Mouse (Mus musculus) MEL (cell line): Measurements from ENCODE around the gene Snx32. TPM values are rescaled to one million over a fixed set of nuclear protein-coding genes. Genes with fewer than 3 reads are reported as not detected.

ENCODE experiments used
- DNase-seq: peaks from one replicate; pipeline ENCODE4 v3.0.0; 2011; ENCODE audit warnings: low read depth, low spot score
- H3K27ac ChIP-seq: 2 replicates; pipeline ENCODE4 v1.5.1; 2012; ENCODE audit warnings: low read depth, mild to moderate bottlenecking, control low read depth, low read length, moderate library complexity; ENCODE audit not compliant: control insufficient read depth
- H3K27me3 ChIP-seq, 2 experiments: fragments of 150-350 bp in 1 of 2; sonication (generic) in 1 of 2; 2 replicates each; pipeline ENCODE4 v1.6.1; 2012; ENCODE audit warnings: low read length in 2 of 2, mild to moderate bottlenecking in 2 of 2, improper control_type of control experiment in 1 of 2, moderate library complexity in 1 of 2; ENCODE audit not compliant: insufficient read depth in 2 of 2, control insufficient read depth in 1 of 2
- H3K36me3 ChIP-seq, 2 experiments: 2 replicates each; pipeline ENCODE4 v1.6.1; 2012 to 2014; ENCODE audit warnings: low read length in 2 of 2, improper control_type of control experiment in 1 of 2, inconsistent platforms in 1 of 2, mild to moderate bottlenecking in 1 of 2; ENCODE audit not compliant: insufficient read depth in 2 of 2, control insufficient read depth in 1 of 2
- H3K4me1 ChIP-seq, 2 experiments: fragments of 150-350 bp in 1 of 2; sonication (generic) in 1 of 2; 2 replicates each; pipeline ENCODE4 v1.6.1; 2012; ENCODE audit warnings: low read length in 2 of 2, improper control_type of control experiment in 1 of 2, mild to moderate bottlenecking in 1 of 2; ENCODE audit not compliant: insufficient read depth in 2 of 2, control insufficient read depth in 1 of 2
- H3K4me3 ChIP-seq, 2 experiments: fragments of 150-350 bp in 1 of 2; sonication (generic) in 1 of 2; 2 replicates each; pipeline ENCODE4 v1.5.1; 2012; ENCODE audit warnings: low read depth in 2 of 2, low read length in 2 of 2, mild to moderate bottlenecking in 2 of 2, moderate library complexity in 2 of 2, control low read depth in 1 of 2, improper control_type of control experiment in 1 of 2; ENCODE audit not compliant: control insufficient read depth in 1 of 2, insufficient read depth in 1 of 2
- H3K79me2 ChIP-seq: 2 replicates; pipeline ENCODE4 v1.6.1; 2012; ENCODE audit warnings: mild to moderate bottlenecking, low read length, moderate library complexity; ENCODE audit not compliant: control insufficient read depth, poor library complexity, insufficient read depth
- H3K9ac ChIP-seq: 2 replicates; pipeline ENCODE4 v1.6.1; 2012; ENCODE audit warnings: low read depth, mild to moderate bottlenecking, control low read depth, low read length, moderate library complexity; ENCODE audit not compliant: control insufficient read depth, poor library complexity, severe bottlenecking
- H3K9me3 ChIP-seq: fragments of 150-350 bp; sonication (generic); replicated peaks from 2 replicates; pipeline ENCODE4 v1.6.1; 2012; ENCODE audit warnings: mild to moderate bottlenecking, low read length, improper control_type of control experiment, moderate library complexity; ENCODE audit not compliant: insufficient read depth
- BHLHE40 ChIP-seq: IDR thresholded peaks from 2 replicates; pipeline ENCODE4 v1.6.1; 2012; ENCODE audit warnings: low read depth, mild to moderate bottlenecking, inconsistent platforms, low read length, improper control_type of control experiment, borderline replicate concordance
- CHD1 ChIP-seq: IDR thresholded peaks from 2 replicates; pipeline ENCODE4 v1.6.1; 2012; ENCODE audit warnings: low read depth, mild to moderate bottlenecking, inconsistent platforms, low read length, improper control_type of control experiment
- CTCF ChIP-seq, 3 experiments: IDR thresholded peaks in 2 of 3; conservative IDR thresholded peaks in 1 of 3; 2 replicates each; pipeline ENCODE4 v1.5.1; 2011 to 2012; ENCODE audit warnings: low read length in 3 of 3, low read depth in 2 of 3, mild to moderate bottlenecking in 2 of 3, improper control_type of control experiment in 1 of 3, inconsistent platforms in 1 of 3, mixed read lengths in 1 of 3, moderate library complexity in 1 of 3; ENCODE audit not compliant: control insufficient read depth in 1 of 3, insufficient read depth in 1 of 3, poor library complexity in 1 of 3, severe bottlenecking in 1 of 3
- E2F4 ChIP-seq: IDR thresholded peaks from 2 replicates; pipeline ENCODE4 v1.6.1; 2011; ENCODE audit warnings: low read depth, low read length, improper control_type of control experiment, borderline replicate concordance
- ETS1 ChIP-seq: IDR thresholded peaks from 2 replicates; pipeline ENCODE4 v1.6.1; 2012; ENCODE audit warnings: low read depth, mild to moderate bottlenecking, inconsistent platforms, low read length, improper control_type of control experiment, moderate library complexity
- GABPA ChIP-seq: IDR thresholded peaks from 2 replicates; pipeline ENCODE4 v1.6.1; 2012; ENCODE audit warnings: low read depth, mild to moderate bottlenecking, inconsistent platforms, low read length, improper control_type of control experiment, moderate library complexity
- HCFC1 ChIP-seq: IDR thresholded peaks from 2 replicates; pipeline ENCODE4 v1.6.1; 2012; ENCODE audit warnings: low read depth, mild to moderate bottlenecking, inconsistent platforms, low read length, improper control_type of control experiment, moderate library complexity
- KAT2A ChIP-seq: conservative IDR thresholded peaks from 2 replicates; pipeline ENCODE4 v1.6.1; 2012; ENCODE audit warnings: low read depth, low read length, improper control_type of control experiment, inconsistent platforms
- MAFK ChIP-seq: IDR thresholded peaks from 2 replicates; pipeline ENCODE4 v1.6.1; 2011; ENCODE audit warnings: low read depth, mild to moderate bottlenecking, low read length, improper control_type of control experiment, borderline replicate concordance
- MAX ChIP-seq: IDR thresholded peaks from 2 replicates; pipeline ENCODE4 v1.6.1; 2011; ENCODE audit warnings: low read length, improper control_type of control experiment
- MAZ ChIP-seq: IDR thresholded peaks from 2 replicates; pipeline ENCODE4 v1.6.1; 2012; ENCODE audit warnings: low read depth, mild to moderate bottlenecking, inconsistent platforms, low read length, improper control_type of control experiment
- MXI1 ChIP-seq: IDR thresholded peaks from 2 replicates; pipeline ENCODE4 v1.6.1; 2011; ENCODE audit warnings: mild to moderate bottlenecking, low read depth, low read length, improper control_type of control experiment
- MYB ChIP-seq: IDR thresholded peaks from 2 replicates; pipeline ENCODE4 v1.6.1; 2011; ENCODE audit warnings: mild to moderate bottlenecking, low read depth, low read length, improper control_type of control experiment
- MYC ChIP-seq: IDR thresholded peaks from 2 replicates; pipeline ENCODE4 v1.6.1; 2011; ENCODE audit warnings: low read depth, mild to moderate bottlenecking, low read length, improper control_type of control experiment, moderate library complexity
- NRF1 ChIP-seq: IDR thresholded peaks from 2 replicates; pipeline ENCODE4 v1.6.1; 2014; ENCODE audit warnings: low read depth, mild to moderate bottlenecking, inconsistent platforms, low read length, improper control_type of control experiment, moderate library complexity; ENCODE audit not compliant: poor library complexity, insufficient read depth, severe bottlenecking
- POLR2A ChIP-seq, 2 experiments: IDR thresholded peaks; 2 replicates each; pipeline ENCODE4 v1.6.1; 2011 to 2012; ENCODE audit warnings: low read length in 2 of 2, mild to moderate bottlenecking in 2 of 2, control low read depth in 1 of 2, improper control_type of control experiment in 1 of 2, low read depth in 1 of 2, moderate library complexity in 1 of 2; ENCODE audit not compliant: control insufficient read depth in 1 of 2, insufficient read depth in 1 of 2, poor library complexity in 1 of 2
- POLR2AphosphoS2 ChIP-seq: IDR thresholded peaks from 2 replicates; pipeline ENCODE4 v1.6.1; 2011; ENCODE audit warnings: low read length, improper control_type of control experiment
- RAD21 ChIP-seq: IDR thresholded peaks from 2 replicates; pipeline ENCODE4 v1.6.1; 2011; ENCODE audit warnings: mild to moderate bottlenecking, low read depth, low read length, improper control_type of control experiment
- RCOR1 ChIP-seq: IDR thresholded peaks from 2 replicates; pipeline ENCODE4 v1.6.1; 2012; ENCODE audit warnings: low read depth, mild to moderate bottlenecking, inconsistent platforms, low read length, improper control_type of control experiment
- SIN3A ChIP-seq: IDR thresholded peaks from 2 replicates; pipeline ENCODE4 v1.6.1; 2012; ENCODE audit warnings: low read length, improper control_type of control experiment, inconsistent platforms
- TAL1 ChIP-seq: IDR thresholded peaks from 2 replicates; pipeline ENCODE4 v1.6.1; 2012; ENCODE audit warnings: mild to moderate bottlenecking, inconsistent platforms, low read length, moderate library complexity, mixed read lengths
- USF1 ChIP-seq: IDR thresholded peaks from 2 replicates; pipeline ENCODE4 v1.6.1; 2014; ENCODE audit warnings: low read depth, mild to moderate bottlenecking, inconsistent platforms, low read length, improper control_type of control experiment, moderate library complexity
- USF2 ChIP-seq, 2 experiments: IDR thresholded peaks; 2 replicates each; pipeline ENCODE4 v1.6.1; 2011 to 2012; ENCODE audit warnings: improper control_type of control experiment in 2 of 2, low read length in 2 of 2, borderline replicate concordance in 1 of 2, inconsistent platforms in 1 of 2, low read depth in 1 of 2, mild to moderate bottlenecking in 1 of 2; ENCODE audit not compliant: insufficient read depth in 1 of 2
- ZKSCAN1 ChIP-seq: IDR thresholded peaks from 2 replicates; pipeline ENCODE4 v1.6.1; 2012; ENCODE audit warnings: low read depth, mild to moderate bottlenecking, inconsistent platforms, low read length, improper control_type of control experiment, moderate library complexity
- ZMIZ1 ChIP-seq: IDR thresholded peaks from 2 replicates; pipeline ENCODE4 v1.6.1; 2012; ENCODE audit warnings: low read depth, mild to moderate bottlenecking, inconsistent platforms, low read length, improper control_type of control experiment, moderate library complexity
- ZNF384 ChIP-seq: IDR thresholded peaks from 2 replicates; pipeline ENCODE4 v1.6.1; 2012; ENCODE audit warnings: low read depth, mild to moderate bottlenecking, inconsistent platforms, low read length, improper control_type of control experiment
- polyA plus RNA-seq, 2 experiments: library from polyadenylated mRNA; stranded (reverse) in 1 of 2; unstranded in 1 of 2; fragments of >175 nt in 1 of 2; fragments of >200 nt in 1 of 2; gene quantifications; 2 replicates each; pipeline versions ENCODE4 v1.2.1 to v1.2.4; 2012; ENCODE audit warnings: low replicate concordance in 2 of 2, low read depth in 1 of 2; ENCODE audit not compliant: insufficient read length in 2 of 2, insufficient read depth in 1 of 2, missing spikeins in 1 of 2
- total RNA-seq: library from RNA; depleted of rRNA; stranded (reverse); fragments of 300-350 nt; gene quantifications from 2 replicates; pipeline ENCODE4 v1.2.3, GENCODE M21; 2012

Snx32 gene
- total and polyA plus RNA-seq, 3 experiments, result 1.3 to 2.6 TPM; not detected in 1

GRCm38 (mm10) chr19:5544031-5544430 lies 33.7 kb upstream of the Snx32 start:
- Histone ChIP-seq H3K27me3 (no peaks in the 10 kb centered on the region), H3K9ac (no peak overlapping the region), H3K9me3 (no peaks in the 10 kb centered on the region), H3K27ac (no peak overlapping the region), H3K79me2 (no peaks in the 10 kb centered on the region), H3K4me1 (peaks cover 0 to 21% of the 10 kb centered on the region in 2 experiments; a peak in 2 of 4 replicates), H3K36me3 (peaks cover 0 to 10% of the 10 kb centered on the region in 2 experiments; a peak in 2 of 4 replicates), H3K4me3 (no peak overlapping the region)
- no peak for TF ChIP-seq SIN3A
- TF ChIP-seq POLR2A (IDR thresholded peaks at IDR 0.05; ENCODE audit: control insufficient read depth in 1 of 2, insufficient read depth in 1 of 2, low read depth in 1 of 2, low read length in 2 of 2, poor library complexity in 1 of 2), result no peak
- TF ChIP-seq MAZ, result no peak
- TF ChIP-seq BHLHE40, result no peak
- no peak for DNase-seq

GRCm38 (mm10) chr19:5543362-5543761 lies 33.0 kb upstream of the Snx32 start:
- Histone ChIP-seq H3K9ac (no peak overlapping the region), H3K4me3 (no peak overlapping the region), H3K27ac (no peak overlapping the region), H3K27me3 (no peaks in the 10 kb centered on the region), H3K79me2 (no peaks in the 10 kb centered on the region), H3K4me1 (peaks cover 0 to 15% of the 10 kb centered on the region in 2 experiments; a peak in 2 of 4 replicates), H3K36me3 (peaks cover 0 to 9% of the 10 kb centered on the region in 2 experiments; a peak in 2 of 4 replicates), H3K9me3 (no peaks in the 10 kb centered on the region)
- no peak for DNase-seq
- no peak for TF ChIP-seq MYC
- no peak for TF ChIP-seq GABPA
- TF ChIP-seq HCFC1, result no peak

- Histone ChIP-seq H3K27me3 (no peaks in the 10 kb centered on the region), H3K79me2 (no peaks in the 10 kb centered on the region)
- no peak for TF ChIP-seq RCOR1
- TF ChIP-seq GABPA, result no peak
- TF ChIP-seq ZMIZ1, result no peak
- TF ChIP-seq POLR2AphosphoS2, result no peak
- no peak for TF ChIP-seq ETS1
- no peak for TF ChIP-seq KAT2A
- TF ChIP-seq CTCF (IDR thresholded peaks at IDR 0.05 in 2 of 3, conservative IDR thresholded peaks at IDR 0.05 in 1 of 3; ENCODE audit: control insufficient read depth in 1 of 3, insufficient read depth in 1 of 3, low read depth in 2 of 3, low read length in 3 of 3, poor library complexity in 1 of 3, severe bottlenecking in 1 of 3), result no peak
- TF ChIP-seq RAD21, result no peak
- no peak for TF ChIP-seq MXI1
- TF ChIP-seq ZKSCAN1, result no peak
- no peak for TF ChIP-seq USF1
- TF ChIP-seq MAFK, result no peak
- no peak for TF ChIP-seq MYB
- TF ChIP-seq MAX, result no peak
- no peak for TF ChIP-seq E2F4
- no peak for TF ChIP-seq TAL1
- no peak for TF ChIP-seq USF2 (IDR thresholded peaks at IDR 0.05; ENCODE audit: borderline replicate concordance in 1 of 2, insufficient read depth in 1 of 2, low read depth in 1 of 2, low read length in 2 of 2)
- no peak for TF ChIP-seq ZNF384
- TF ChIP-seq NRF1, result no peak
- TF ChIP-seq CHD1, result no peak
Measured at GRCm38 (mm10) chr19:5538786-5539185, 28.4 kb upstream of the Snx32 start.

More at GRCm38 (mm10) chr19:5538786-5539185, 28.4 kb upstream of the Snx32 start:
- H3K4me1 ChIP-seq, result no peaks in the 10 kb centered on the region
- no peak overlapping the region for H3K9ac ChIP-seq
- H3K9me3 ChIP-seq, result no peaks in the 10 kb centered on the region
- H3K36me3 ChIP-seq, result no peaks in the 10 kb centered on the region
- no peak overlapping the region for H3K27ac ChIP-seq
- DNase-seq, result no peak
- no peak overlapping the region for H3K4me3 ChIP-seq
